Mouse (Mus musculus): ENCODE measurements around the gene Nav2. TPM values are rescaled to one million over a fixed set of nuclear protein-coding genes. Genes with fewer than 3 reads are reported as not detected.

Gene Nav2
- 1.4 and 2.6 TPM in 2 replicates for total RNA-seq (2014; fragmentation: Nextera tagmentation)
- total RNA-seq (2017), result 1.4 and 1.5 TPM in 2 replicates

DNA sequence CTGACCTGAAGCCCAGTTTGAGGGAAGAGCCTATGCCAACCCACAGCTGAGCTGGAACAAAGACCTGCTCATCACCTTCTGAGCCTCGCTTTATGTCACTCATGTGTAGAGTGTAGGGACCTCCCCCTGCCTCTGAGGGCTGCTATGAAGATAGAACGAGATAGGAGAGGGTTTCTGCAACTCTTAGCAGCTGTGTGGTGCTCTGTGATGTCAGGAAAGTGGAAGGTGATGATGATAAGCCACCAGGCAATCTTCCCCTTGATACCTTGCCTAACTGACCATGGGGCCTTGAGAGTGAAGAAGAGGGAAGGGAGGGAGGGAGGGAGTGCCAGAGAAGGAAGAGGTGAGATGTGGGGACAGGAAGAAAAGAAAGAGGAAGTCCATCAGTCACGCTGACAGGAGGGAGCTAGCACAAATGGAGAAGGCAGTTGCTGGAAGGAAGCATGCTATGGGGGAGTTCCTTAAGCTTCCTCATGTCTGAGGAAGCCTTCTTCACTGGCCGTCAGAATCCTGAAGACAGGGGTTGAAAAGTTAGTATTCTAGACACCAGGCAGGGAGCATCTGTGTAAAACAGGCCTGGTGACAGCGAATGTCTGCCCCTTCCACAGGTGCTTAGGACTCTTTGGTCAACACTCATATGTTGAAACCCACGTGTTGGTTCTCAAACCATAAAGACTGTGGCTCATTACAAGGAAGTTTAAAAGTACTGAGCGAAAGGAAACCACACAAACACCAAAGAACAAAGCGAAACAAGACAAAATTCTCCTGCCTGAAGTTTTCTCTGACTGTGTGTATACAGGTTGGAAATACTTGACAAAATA is at the start of gene Nav2:
Gene Nav2, plus strand, starts transcription at position 196 of the 821 bp plus-strand sequence.
- ATAC-seq (replicated peaks; ENCODE audit: low FRiP score, low TSS enrichment, poor library complexity, severe bottlenecking), result peak; percentile 77

DNA sequence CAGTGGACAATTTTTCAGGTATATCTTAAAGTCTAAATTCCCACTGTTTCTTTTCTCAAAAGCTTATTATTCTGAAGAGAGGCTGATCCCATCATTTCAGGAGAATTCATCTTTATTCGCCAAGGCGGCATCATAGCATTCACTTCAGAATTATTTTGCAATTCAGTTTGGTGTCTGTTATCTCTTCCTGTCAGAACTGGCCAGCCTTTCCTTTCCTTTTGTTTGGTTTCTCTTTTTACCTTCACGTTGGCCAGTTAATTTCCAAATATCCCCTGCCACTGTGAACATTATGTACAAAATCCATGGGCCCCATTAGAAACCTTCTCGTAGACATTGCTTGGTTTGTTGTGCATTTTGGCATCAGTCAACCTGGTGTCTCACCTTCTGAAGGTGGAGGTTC is 49.2 kb upstream of the Nav2 start:
- no peak for ATAC-seq (replicated peaks; ENCODE audit: low FRiP score, low TSS enrichment, poor library complexity, severe bottlenecking)

DNA sequence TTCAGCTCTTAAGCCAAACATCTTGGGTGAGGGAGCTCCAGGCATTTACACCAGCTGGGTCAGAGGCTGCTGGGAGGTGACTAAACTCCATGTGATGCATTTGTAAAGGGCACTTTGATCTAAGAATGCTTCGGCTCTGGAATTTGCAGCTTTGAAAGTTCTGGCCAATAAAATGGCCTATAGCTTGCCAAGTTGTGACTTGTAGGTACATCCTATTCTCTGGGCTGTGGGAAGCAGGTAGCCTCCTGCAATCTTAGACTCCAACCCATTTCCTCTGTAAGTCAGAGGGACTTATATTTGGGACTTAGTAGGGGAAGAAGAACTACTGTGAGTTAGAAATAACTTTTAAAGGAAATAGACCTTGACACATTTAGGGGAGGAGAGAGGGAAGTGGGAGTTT is 47.6 kb upstream of the Nav2 start:
- ATAC-seq (replicated peaks; ENCODE audit: low FRiP score, low TSS enrichment, poor library complexity, severe bottlenecking), result no peak

DNA sequence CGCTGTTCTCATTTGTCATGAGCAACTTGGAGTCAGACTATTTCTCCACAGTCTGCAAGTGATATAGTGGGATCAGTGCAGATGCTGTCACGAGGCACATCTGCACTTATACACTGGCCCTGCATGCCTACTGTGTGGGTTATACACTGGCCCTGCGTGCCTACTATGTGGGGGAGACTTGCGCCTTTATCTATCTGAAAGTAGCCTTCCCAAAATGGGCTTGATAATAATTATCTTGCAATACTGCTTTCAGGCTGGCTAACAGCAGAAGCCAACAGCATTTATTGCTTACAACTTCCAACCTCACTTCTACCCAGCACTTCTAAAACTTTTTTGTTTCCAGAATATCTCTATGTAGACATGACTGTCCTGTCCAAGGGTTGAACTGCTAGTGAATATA is 46.7 kb upstream of the Nav2 start:
- no peak; the same call in 1 of the 2 replicates for ATAC-seq (replicated peaks; ENCODE audit: low FRiP score, low TSS enrichment, poor library complexity, severe bottlenecking)

DNA sequence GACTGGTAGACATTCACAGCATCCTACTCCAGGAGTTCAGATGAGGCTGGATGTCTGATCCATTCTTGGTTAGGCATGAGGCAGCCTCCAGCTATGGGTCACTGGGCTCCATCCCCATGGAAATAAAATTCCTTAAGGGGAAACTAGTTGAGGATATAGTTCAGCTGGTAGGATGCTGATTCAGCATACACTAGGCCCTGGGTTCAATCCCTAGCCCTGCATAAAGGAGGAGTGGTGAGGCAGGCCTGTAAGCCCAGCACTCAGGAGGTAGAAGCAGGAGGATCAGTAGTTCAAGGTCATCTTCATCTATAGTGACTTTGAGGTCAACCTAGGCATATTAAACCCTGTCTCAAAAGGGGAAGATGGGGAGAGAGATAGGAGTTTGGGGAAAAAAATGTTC is 44.3 kb upstream of the Nav2 start:
- ATAC-seq (replicated peaks; ENCODE audit: low FRiP score, low TSS enrichment, poor library complexity, severe bottlenecking), result no peak

DNA sequence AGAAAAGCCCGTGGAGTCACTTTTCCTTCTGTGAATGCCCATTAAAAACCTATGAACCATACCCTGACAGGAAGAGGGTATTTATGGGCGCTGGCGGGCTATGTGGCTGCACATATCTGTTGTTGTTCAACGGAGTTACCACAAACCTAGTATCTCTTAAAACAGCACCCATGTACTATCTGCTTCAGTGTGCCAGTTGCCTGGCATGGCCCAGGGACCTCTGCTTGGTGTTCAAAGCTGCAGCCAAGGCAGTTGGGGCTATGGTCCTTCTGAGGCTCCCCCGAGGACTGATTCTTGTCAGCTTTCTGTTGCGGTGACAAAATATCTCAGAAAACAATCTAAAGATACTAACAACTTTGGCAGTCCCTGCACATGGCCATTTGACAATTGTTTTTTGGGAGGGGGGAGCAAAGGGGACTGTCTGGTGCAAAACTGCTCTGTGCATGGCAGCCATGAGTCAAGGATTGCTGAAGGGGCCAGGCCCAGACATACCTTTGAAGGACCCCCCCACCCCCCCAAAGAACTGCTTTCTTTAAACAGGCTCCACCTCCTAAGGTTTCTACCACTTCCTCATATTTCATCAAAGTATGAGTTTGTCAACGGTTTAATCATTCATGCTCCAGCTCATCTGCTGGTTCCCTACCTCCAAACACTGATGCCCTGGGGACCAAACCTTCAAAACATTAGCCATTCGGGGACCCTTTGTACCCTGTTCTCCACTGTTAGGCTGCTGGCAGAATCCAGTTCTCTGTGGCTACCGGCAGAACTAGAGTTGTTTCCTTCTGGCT is 43.7 kb upstream of the Nav2 start:
- peak; percentile 83 for ATAC-seq (replicated peaks; ENCODE audit: low FRiP score, low TSS enrichment, poor library complexity, severe bottlenecking)

DNA sequence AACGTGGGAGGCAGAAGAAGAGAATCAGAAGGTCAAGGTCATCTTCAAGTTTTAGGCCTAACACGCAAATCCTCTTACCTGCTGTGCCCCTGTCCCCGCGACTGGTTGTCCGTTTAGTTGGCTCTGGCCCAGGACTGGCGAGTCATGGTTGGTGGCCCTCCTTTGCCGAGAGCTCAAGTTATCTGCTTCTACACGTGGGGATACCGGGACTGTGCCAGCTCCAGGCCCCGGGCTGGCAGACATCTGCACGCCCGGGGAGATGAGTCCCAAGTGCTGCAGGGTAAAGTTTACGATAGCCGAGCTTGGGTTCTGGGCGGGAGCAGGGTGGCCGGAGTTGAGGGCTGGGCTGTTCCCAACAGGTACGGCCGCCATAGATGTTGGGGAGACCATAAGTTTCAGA is 40.9 kb upstream of the Nav2 start:
- ATAC-seq (replicated peaks; ENCODE audit: low FRiP score, low TSS enrichment, poor library complexity, severe bottlenecking), result peak; percentile 69

DNA sequence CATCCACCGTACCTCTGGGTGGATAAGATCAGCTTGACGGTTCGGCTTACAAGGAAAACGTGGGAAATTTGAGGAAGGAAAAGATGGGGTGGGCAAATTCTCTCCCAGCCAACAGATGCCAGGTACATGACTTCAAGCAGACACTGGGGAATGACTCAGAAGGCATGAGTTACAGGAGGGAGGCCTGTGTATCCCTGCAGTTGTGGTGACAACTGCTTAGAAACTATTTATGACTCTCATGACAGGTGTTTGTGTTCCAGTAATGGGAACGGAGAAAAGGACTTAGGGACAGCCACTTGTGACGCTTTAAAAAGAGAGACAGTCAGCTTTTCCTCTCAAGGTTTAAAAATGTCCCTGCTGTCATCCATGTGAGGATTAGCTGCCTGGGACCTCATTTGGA is 38.4 kb upstream of the Nav2 start:
- no peak for ATAC-seq (replicated peaks; ENCODE audit: low FRiP score, low TSS enrichment, poor library complexity, severe bottlenecking)

DNA sequence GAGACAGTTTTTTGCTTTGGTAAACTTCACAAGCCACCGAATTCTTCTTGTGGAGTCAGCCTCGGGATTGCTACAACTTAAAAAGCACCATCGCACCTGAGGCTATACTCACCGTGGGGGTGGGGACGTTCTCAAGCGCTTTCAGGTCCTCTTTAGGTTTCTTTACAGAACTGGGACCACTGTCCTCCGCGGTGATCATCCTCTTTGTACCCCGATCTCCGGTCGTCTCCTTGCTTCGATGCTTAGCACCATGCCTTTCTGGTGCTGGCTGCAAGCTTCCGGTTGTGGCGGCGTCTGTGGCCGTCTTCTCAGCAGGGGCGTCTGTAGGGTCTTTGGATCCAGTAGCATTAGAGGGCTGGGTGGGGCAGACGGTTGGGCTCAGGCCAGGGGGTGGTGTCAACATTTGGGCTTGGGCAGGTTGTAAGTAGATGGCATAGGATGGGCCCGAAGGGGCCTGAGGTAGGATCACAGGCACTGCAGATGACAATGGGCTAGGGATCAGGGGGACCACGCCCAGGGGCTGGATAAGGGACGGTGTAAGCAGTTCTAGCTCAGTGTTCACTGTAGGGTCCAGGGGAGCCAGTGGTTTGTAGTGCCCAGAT is 37.8 kb upstream of the Nav2 start:
- no peak for ATAC-seq (replicated peaks; ENCODE audit: low FRiP score, low TSS enrichment, poor library complexity, severe bottlenecking)

DNA sequence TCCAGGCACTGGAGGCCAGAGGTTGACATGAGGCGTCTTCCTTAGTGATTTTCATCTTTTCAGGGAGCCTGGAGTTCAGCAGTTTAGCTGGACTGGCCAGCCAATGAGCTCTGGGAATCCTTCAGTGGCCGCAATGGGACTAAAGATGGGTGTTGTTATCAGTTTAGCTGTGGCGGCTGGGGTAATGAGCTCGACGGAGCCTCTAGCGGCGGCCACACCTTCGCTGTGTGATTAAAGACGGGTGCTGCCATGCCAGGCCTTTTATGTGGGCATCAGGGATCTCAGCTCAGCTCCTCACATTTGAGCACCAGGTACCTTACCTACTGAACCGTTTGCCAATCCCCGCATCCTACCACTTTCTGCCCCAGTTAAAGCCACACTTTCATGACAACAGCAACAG is 37.2 kb upstream of the Nav2 start:
- ATAC-seq (replicated peaks; ENCODE audit: low FRiP score, low TSS enrichment, poor library complexity, severe bottlenecking), result peak; percentile 62

DNA sequence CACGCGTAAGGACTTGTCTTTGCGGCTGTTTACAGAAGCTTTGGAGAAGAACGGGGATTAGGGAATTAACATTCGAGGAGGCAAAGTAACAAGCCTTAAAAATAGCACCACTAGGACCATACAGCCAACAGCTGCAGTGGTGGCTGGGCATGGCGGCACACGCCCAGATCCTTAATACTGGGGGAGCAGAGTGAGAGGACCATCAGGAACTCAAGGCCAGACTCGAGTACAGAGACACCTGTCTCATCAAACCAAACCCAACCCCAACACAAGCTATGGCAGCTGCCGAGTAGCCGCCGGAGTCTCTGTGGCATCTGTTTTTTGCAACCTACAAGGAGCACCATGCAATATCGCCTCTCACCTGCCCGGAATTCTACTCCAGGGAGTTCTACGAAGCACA is 33.4 kb upstream of the Nav2 start:
- ATAC-seq (replicated peaks; ENCODE audit: low FRiP score, low TSS enrichment, poor library complexity, severe bottlenecking), result no peak

DNA sequence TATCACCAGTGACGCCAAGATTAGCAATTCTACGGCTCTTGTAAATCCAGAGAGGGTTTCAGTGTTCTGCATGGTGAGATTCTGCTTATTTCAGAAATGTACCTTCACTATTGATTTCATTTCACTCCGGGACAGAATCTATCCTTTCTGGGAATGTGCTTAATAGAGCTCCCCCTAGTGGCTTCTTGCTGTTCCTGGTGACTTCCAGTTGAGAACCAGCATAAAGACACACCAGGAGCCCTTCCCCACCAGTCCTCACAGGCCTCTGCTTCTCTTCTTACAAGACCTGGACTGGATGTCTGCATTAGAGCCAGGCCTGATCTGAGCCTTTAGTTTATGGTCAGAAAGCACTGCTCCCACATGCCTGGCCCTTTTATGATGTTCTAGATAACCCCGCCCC is 32.0 kb upstream of the Nav2 start:
- no peak for ATAC-seq (replicated peaks; ENCODE audit: low FRiP score, low TSS enrichment, poor library complexity, severe bottlenecking)

DNA sequence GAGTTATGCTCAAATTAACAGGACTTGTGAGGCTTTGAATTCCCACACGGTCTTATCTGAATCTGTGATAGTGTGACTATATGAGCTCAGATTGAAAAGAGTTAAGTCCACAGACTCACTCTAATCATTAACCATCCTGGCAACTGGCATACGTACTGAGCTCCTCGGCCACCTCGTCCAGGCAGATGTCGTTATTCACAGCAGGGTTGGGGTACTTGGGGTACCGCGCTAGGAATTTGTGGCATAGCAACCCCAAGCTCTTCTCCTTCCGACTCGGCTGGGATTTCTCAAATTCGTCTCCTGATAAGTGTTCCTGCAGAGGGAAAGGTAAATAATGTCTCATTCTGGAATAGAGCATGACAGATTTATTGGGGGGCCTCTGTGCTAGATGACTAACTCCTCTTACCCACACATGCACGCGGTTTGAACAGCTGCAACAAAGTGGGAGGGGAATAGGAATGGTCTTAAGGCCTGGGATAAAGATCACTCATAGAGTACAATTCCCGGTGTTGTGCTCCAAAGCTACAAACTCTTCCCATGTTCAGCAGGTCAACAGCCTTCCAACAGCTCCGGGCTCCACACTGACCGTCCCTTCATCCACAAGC is 30.6 kb upstream of the Nav2 start:
- ATAC-seq (replicated peaks; ENCODE audit: low FRiP score, low TSS enrichment, poor library complexity, severe bottlenecking), result no peak

DNA sequence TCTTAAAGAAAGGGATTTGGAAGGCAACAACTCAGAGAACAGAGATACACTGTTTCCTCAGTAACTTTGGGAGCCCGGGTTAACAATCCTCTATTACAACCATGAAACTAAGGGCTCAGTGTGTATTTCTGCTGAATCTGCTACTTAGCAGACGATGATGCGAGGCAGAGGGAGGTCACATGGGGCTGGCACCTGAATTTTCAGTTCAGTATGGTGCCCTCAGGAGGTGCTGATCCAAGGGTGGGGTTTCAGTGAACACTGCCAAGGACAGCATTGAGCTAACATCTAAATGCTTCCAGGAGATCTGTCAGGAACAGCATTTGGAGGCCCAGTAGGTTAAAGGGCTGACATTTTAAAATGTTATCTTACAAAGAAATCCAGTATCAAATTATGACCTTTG is 28.9 kb upstream of the Nav2 start:
- no peak for ATAC-seq (replicated peaks; ENCODE audit: low FRiP score, low TSS enrichment, poor library complexity, severe bottlenecking)

DNA sequence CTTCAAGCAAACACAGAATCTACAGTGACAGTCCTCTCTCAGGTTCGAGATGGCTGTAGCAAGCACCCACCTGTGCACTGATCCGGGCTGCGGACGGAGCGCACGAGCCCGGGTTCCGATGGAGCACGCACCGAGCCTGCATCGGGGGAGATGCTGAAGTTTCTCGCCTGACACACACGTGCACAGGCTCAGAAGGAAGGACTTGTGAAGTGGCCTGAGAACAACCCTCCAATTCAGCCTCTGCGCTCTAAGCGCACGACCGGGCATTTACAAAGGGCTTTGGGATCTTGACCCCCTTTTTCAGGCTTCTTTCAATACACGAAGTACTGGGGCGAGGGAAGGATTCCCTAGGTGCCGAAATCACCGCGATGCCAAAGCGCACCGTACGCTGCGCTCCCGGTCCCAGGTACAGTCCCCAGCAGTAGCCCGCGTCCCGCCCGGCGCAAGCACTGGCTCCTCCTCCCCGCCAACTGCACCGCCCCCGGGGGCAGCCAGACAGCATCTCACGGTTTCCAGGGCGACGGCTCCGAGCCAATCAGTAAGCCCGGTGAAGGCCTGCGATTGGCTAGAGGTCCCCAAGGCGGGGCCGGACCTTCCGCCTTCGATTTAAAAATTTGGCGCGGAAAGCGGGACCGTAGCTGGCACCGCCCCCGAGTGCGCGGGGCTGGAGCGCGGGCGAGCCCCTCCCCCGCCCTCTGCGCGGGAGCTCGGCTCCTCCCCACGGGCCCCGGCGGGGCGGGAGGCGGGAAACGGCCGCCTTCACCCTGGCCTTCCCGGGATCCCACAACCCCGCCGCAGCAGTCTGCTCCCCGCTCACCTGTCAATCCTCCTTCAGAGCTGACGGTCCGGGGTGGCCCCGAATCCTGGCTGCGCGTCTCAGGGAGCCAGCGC is 27.7 kb upstream of the Nav2 start:
- ATAC-seq (replicated peaks; ENCODE audit: low FRiP score, low TSS enrichment, poor library complexity, severe bottlenecking), result peak; percentile 93

DNA sequence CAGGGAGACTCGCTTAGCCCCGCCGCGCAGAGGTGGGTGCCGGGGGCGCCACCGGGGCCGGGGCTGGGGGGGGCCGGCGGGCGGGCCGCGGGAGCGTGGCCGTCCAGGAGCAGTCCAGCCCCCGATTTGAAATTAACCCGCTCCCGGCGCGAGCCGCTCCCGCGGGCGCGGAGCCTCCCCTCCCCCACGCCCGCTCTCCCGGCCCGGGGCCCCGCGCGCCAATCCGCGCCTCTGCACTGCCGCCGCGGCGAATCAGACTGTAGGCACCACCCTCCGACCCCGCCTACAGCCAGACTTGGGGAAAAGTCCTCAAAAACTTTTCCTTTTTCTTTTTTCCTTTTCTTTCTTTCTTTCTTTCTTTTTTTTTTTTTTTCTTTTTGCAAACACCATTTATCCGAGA is 27.0 kb upstream of the Nav2 start, which contains the start of gene E2f8:
Gene E2f8, minus strand, starts transcription at position 111 of the 400 bp plus-strand sequence.
- peak; percentile 50; the same call in 1 of the 2 replicates for ATAC-seq (replicated peaks; ENCODE audit: low FRiP score, low TSS enrichment, poor library complexity, severe bottlenecking)

DNA sequence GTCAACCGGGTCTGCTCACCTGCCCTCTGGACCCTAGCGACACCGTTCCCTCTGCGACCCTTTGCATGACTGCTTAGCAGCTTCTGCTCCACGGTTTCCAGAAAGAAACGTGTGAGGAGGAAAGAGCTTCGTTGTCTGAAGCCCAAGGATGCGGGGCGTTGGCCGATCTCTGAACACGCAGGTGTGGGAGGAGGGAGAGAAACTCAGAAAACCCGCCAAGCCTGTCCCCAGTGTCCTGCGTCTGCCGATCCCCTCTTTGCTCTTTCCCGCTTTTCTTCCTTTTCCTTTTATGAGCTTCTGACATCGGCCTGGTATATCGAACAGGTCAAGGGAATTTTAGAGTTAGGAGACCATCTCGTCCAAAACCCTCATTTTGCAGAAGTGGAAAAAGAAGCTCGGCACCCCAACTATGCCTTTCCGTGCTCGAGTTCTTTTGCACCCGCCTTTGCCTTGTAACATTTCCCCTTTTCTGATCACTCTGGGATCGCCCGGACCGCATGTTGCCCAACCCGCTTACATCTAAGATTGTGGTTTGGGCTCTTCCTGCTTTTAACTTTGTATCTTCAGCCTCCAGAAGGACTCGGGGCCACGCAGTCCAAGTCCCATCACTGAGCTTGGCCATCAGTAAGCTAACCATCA is 26.4 kb upstream of the Nav2 start:
- ATAC-seq (replicated peaks; ENCODE audit: low FRiP score, low TSS enrichment, poor library complexity, severe bottlenecking), result peak; percentile 11

DNA sequence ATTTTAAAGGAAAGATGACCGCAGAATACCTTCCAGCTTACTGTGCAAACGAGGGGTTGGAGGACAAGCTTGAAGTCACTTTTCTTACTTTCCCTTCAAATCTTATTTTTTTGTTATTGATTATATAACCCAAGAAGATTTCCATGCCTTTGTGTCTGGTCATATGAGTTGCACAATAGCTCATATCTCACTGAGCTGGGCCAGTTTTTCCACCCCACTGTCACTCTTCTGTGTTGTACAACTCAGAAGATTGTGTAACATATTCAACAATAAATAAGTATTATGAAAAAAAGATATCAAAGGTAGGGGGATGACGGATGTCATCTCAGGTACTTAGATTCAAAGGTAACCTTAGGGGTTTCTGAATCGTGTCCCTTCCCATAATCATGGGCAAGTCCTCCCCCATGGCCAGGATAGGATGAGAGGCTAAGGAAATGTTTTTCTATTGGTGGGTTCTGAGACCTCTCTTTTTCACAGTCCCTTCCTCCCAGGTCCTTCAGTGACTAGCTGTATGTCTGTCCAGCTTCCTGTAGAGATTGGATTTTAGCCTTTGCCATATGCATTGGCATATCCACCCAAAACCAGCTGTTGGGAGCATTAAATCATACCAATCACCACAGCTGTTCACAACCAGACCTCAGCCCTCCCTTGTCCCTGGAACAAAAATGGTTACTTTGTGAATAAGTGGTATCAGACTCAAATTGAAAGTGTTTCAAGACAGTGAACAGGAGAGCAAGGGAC is 24.8 kb upstream of the Nav2 start:
- ATAC-seq (replicated peaks; ENCODE audit: low FRiP score, low TSS enrichment, poor library complexity, severe bottlenecking), result no peak

Data from megakaryocyte-erythroid progenitor cell, adult 5-6 weeks (primary cell).